Mouse (Mus musculus): ENCODE data around the gene Mycbp.

GRCm38 (mm10) chr4:123957891-123958290 lies 53.3 kb downstream of the Mycbp start:
- TF ChIP-seq EP300 (IDR thresholded peaks at IDR 0.05; ENCODE audit: low read depth in 1 of 2, low read length in 2 of 2): no peak
- TF ChIP-seq UBTF (IDR thresholded peaks at IDR 0.05; ENCODE audit: borderline replicate concordance, insufficient read depth, low read depth, low read length): no peak
- no peak for TF ChIP-seq CTCF (IDR thresholded peaks at IDR 0.05 in 2 of 3, conservative IDR thresholded peaks at IDR 0.05 in 1 of 3; ENCODE audit: control insufficient read depth in 1 of 3, insufficient read depth in 1 of 3, low read depth in 2 of 3, low read length in 3 of 3, poor library complexity in 1 of 3, severe bottlenecking in 1 of 3)
- TF ChIP-seq CHD1 (IDR thresholded peaks at IDR 0.05; ENCODE audit: low read depth, low read length): no peak
- TF ChIP-seq POLR2A (IDR thresholded peaks at IDR 0.05; ENCODE audit: control insufficient read depth in 1 of 2, insufficient read depth in 1 of 2, low read depth in 1 of 2, low read length in 2 of 2, poor library complexity in 1 of 2): no peak
- TF ChIP-seq GATA1 (IDR thresholded peaks at IDR 0.05; ENCODE audit: low read depth, low read length): no peak
- no peak for TF ChIP-seq TBP (IDR thresholded peaks at IDR 0.05; ENCODE audit: low read depth, low read length)
- no peak for TF ChIP-seq RAD21 (IDR thresholded peaks at IDR 0.05; ENCODE audit: low read depth, low read length)
- TF ChIP-seq ELF1 (IDR thresholded peaks at IDR 0.05; ENCODE audit: low read depth, low read length): no peak
- TF ChIP-seq POLR2AphosphoS2 (IDR thresholded peaks at IDR 0.05; ENCODE audit: low read length): no peak
- TF ChIP-seq ZMIZ1 (IDR thresholded peaks at IDR 0.05; ENCODE audit: low read depth, low read length): no peak
- TF ChIP-seq HCFC1 (IDR thresholded peaks at IDR 0.05; ENCODE audit: low read depth, low read length): no peak
- no peak for TF ChIP-seq E2F4 (IDR thresholded peaks at IDR 0.05; ENCODE audit: borderline replicate concordance, low read depth, low read length)
- TF ChIP-seq MAZ (IDR thresholded peaks at IDR 0.05; ENCODE audit: low read depth, low read length): no peak
